Mouse (Mus musculus) fibroblast of lung, adult 2 months (primary cell): ENCODE data around the gene Sobp.

Experiments
- DNase-seq: peaks from one replicate; pipeline ENCODE4 v3.0.0-alpha.2; 2011; ENCODE audit warnings: low read depth

The Sobp gene

DNA sequence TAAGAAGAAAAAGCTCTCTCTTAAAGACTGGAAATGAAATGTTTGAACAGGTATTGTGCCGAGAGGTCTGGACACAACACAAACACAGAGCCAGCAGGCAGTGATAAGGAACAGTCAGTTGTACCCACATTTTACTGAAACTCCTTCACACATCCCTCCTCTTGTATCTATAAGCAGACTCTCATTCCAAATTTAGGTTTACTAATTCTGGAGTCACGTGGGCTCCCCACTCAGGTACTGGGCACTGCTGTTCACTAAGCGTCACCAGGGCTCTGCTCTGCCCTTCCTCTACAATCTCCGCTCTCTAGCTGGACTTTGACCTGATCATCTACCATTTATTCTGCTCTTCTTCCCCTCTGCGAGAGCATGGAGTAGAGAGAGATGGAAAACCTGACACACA is 15.4 kb downstream of the Sobp start:
- DNase-seq, result no peak

GRCm38 (mm10) chr10:43155046-43155560 is 19.2 kb downstream of the Sobp start:
- peak; percentile 36 for DNase-seq

DNA sequence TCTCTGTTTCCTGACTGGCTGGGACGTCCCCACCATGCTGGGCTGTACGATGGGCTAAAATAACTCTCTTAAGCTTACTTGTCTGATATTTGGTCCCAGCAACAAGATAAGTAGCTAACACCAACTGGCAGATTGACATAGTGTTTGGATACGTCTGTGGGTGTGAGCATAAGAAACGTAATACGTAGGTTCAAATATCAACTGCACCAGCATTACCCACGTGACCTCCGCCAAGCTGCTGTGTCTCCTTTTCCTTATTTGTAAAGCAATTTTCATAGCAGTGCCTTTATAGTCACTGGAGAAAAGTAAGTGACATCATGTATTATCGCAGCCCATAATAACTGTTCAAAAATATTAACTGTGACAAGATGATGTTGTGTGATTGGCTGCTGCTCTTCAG is 21.7 kb downstream of the Sobp start:
- no peak for DNase-seq

- no peak for DNase-seq
Measured at GRCm38 (mm10) chr10:43148456-43148855, 25.9 kb downstream of the Sobp start.

GRCm38 (mm10) chr10:43143173-43143572 is 31.2 kb downstream of the Sobp start:
- no peak for DNase-seq

DNA sequence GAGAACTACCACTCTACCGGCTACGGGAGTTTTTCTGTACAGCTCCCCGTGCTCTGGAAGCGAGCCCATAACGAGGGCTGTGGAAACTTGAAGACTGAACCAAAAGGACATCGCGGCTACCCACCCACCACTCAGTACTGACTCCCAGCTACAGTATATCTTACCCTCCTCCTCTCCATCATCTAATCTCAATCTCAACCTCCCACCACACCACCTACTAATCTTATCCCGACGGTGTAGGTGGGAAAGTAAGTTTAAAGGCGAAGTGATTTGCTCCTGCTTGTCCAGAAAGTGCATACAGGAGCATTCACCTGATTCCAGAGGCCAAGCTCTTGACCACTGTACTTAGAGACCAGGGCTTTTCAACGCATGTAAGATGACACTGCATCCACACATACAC is 40.3 kb downstream of the Sobp start:
- no peak for DNase-seq

- DNase-seq, result no peak
Measured at GRCm38 (mm10) chr10:43128750-43129149, 45.6 kb downstream of the Sobp start.

DNA sequence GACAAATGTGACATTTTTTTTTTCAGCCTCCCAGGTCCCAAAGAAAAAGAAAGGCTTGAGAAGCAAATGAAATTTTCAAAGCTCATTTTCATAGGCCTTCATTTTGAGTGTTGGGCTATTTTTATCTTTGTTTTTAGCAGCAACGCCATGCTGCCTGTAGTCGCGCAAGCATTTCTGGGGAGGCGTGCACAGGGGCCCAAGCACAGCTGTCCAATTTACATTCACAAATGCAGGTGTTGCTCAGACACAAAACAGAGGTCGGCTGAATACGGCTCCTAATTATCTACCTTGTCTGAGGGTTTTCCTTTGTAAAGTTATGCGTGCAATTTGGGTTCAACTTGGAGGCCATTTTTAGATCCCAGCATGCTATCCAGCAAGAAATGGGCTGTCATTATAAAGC is 49.8 kb downstream of the Sobp start:
- DNase-seq, result no peak

DNA sequence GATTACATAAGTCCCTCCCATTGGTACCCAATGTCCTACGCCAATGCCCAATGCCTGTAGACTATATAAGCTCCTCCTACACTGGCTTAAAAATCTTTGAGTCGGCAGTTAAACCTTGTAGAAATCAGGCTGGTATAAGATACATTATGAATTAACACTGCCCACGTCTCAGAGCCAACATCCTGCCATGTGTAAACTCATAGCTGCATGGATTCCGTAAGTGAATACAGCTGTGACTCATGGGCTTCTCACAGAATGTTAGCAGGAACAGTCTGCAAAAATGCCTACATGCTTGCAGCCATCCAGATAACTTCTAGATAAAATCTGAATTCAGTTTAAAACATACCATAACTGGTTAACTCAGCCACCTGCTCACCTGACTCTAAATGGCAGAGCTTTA is 50.2 kb downstream of the Sobp start:
- DNase-seq, result no peak

DNA sequence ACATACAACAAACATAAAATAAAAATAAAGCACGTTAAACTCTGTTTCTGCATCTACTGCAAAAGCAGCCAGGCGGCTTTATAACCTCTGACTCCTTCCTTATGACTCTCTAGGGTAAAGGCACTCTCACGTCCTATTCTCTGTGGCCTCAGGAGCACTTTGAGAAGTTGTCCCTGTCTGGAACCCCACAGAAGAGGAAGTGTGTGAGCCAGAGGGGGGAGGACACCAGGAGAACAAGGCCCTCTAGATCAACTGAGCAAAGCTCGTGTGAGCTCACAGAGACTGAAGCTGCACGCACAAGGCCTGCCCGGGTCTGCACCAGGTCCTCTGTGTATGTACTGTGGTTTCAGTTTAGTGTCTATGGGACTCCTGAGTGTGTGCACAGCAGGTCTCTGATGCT is 50.9 kb downstream of the Sobp start:
- DNase-seq, result no peak

- no peak for DNase-seq
Measured at GRCm38 (mm10) chr10:43120688-43121450, 53.5 kb downstream of the Sobp start.

- no peak for DNase-seq
Measured at GRCm38 (mm10) chr10:43116083-43116927, 58.0 kb downstream of the Sobp start.

DNA sequence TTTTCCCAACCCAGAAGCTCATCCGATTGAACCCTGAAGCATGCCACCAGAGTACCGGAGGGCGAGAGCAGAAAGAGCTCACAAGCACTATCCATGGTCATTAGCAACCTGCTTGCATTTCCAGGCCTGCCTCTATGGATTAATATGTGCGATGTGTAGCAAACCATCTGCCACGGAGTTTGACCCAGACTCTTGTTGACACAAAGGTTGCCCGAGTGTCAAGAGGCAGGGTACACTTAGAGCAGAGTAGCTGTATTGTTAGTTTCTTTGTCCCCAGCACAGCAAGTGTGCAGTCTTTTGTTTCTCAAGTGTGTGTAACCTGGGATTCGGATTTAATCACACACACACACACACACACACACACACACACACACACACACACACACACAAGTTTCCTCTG is 62.0 kb downstream of the Sobp start:
- no peak for DNase-seq

GRCm38 (mm10) chr10:43106616-43107015 is 67.7 kb downstream of the Sobp start:
- DNase-seq, result no peak

DNA sequence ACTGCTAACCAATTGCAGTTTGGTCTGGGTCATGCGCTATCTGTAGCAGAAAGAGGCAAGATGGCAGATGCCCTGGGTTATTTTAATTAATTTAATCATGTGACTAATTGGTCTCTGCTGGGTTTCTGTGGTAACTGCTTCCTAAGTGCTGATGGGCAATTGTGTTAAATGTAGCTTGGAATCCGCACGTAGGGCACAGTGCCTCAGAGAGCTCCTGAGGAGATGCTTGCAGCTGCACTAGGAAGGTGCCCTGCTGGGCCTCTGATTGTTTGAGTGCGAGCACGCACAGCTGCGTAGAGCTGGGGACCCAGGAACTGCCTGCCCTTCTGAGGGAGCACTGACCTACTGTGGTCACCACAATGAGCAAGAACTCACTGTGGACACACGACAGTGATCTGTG is 68.1 kb downstream of the Sobp start:
- DNase-seq, result no peak

- DNase-seq, result no peak
Measured at GRCm38 (mm10) chr10:43100513-43100912, 73.8 kb downstream of the Sobp start.

DNA sequence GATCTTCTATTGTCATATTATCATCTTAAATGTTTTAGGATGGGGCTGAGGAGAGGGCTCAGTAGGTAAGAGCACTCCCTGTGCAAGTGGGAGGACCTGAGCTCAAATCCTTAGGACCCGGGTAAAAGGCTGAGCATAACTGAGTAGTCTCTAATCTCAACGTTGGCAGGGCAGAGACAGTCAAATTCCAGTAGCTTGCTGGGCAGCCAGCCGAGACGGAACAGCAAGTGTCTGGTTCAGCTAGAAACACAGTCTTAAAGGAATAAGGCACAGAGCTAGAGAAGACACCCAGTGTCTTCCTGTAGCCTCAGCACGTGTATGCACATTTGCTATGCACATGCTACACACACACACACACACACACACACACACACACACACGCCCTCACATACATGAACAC is 75.1 kb downstream of the Sobp start:
- DNase-seq, result no peak

DNA sequence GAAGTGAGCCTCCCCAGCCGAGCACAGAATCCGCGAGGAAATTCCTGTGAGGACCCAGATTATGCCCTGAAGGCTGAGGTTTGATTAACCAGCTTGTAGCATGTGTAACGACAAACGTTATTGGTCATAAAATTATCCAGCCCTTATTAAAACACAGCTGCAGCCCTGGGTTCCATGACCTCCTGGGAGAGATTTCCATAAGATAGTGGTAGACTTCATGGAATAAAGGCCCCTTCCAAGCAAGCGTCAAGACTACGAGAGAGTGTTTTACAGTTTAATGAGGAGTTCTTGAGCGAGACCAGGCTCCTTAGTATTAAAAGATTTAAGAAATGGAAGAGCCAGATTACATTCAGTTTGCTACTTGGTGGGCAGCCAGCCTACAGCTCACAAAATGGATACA is 76.6 kb downstream of the Sobp start:
- DNase-seq, result no peak

GRCm38 (mm10) chr10:43096614-43097013 is 77.7 kb downstream of the Sobp start:
- DNase-seq, result no peak

DNA sequence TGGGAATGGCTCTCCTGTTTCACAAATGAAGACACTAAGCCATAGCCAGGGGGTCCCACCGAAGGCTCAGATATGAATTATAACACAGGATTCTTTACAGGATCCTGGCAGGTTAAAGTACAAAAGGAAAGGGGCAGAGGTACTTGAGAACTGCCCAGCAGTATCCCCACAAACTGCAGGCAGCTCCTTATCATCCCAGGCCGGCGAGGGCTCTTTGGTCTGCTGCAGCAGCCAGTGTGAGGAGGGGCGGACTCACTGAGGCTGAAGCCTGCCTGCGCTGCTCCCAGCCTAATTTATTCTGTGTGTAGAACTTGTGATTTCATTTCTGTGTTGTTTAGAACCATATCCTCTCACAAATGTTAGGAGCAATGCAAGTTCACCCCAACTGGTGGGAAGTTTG is 79.8 kb downstream of the Sobp start:
- DNase-seq, result no peak

DNA sequence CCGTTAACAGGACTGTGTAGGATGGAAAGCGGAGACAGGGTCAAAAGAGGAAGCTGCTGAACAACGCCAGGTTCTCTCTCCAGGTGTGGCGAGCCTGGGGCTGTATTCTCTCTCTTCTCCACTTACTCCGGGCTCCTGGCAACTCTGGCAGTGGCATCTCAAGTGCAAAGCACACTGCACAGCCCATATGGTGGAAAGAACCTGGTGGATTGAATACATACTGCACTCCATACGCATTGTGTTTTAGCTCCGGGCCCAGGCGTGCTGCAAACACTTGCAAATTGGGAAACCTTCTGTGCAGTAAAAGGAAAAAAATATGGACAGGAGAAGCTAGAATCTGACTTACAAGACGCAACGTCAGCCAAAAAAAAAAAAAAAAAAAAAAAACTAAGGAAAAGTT is 80.9 kb downstream of the Sobp start:
- no peak for DNase-seq

GRCm38 (mm10) chr10:43090040-43090439 is 84.3 kb downstream of the Sobp start:
- no peak for DNase-seq

GRCm38 (mm10) chr10:43087421-43087820 is 86.9 kb downstream of the Sobp start:
- no peak for DNase-seq
